In the genomic region with DNA sequence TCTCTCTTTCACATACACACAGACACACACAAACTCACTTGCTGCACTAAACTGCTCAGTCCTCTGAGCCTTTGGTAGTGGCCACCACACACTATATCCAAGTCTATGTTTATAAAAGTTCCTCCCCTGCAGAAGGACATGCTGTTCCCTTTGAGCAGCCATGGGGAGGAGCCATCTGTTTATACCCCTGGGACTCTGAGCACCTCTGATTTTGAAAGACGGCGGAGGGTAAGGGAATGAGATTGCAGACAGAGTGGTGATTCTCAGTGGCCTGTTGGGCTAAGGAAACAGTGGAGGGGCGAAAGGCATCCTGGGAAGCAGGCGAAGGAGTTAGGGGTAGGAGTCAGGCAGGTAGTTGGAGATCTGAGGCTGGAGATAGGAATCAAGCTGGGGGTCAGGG, we compare ENCODE assay signal across 32 mouse cellular contexts. TPM values are rescaled to one million over a fixed set of nuclear protein-coding genes. Genes with fewer than 3 reads are reported as not detected.
DNase-seq lines count a peak whose midpoint lies in the region; TF ChIP-seq lines count a peak whose summit lies in the region.
"Had no signal": no experiment of that assay in that cellular context is flagged by ENCODE, and none has a peak within 500 bp of the region (broad histone marks: within the 10 kb centered on the region; RNA-seq: fewer than 3 reads in every experiment).

No protein-coding gene starts in this region.

- intact Hi-C loops in heart, postnatal 14 days (cut with DNase I), result no loop called here

- H3K4me1 ChIP-seq in cerebellum, adult 2 months (ENCODE audit: control insufficient read depth, insufficient read depth, low read length), result peaks cover 78% of the 10 kb centered on the region
- H3K4me1 ChIP-seq: embryonic facial prominence, embryonic 12.5 days; heart, embryonic 13.5 days; stomach, embryonic 15.5 days had no signal

- H3K27ac ChIP-seq in cerebellum, adult 2 months (ENCODE audit: insufficient read depth, low read length), result no peak overlapping the region
- H3K27ac ChIP-seq: embryonic facial prominence, embryonic 12.5 days; gastrocnemius, adult 2 months; heart, embryonic 13.5 days; liver, embryonic 14.5 days; stomach, embryonic 15.5 days had no signal

- H3K4me3 ChIP-seq in cerebellum, adult 2 months (replicated peaks; ENCODE audit: insufficient read depth, low read depth, low read length), result no peak overlapping the region
- H3K4me3 ChIP-seq: embryonic facial prominence, embryonic 12.5 days; gastrocnemius, adult 2 months; heart, embryonic 13.5 days; megakaryocyte, embryonic 14.5 days; stomach, embryonic 15.5 days had no signal

- H3K27me3 ChIP-seq in cerebellum, adult 2 months (ENCODE audit: control insufficient read depth, insufficient read depth, low read length), result no peaks in the 10 kb centered on the region
- H3K27me3 ChIP-seq: stomach, embryonic 15.5 days had no signal

- no peak for TF ChIP-seq CTCF in cerebellum, adult 2 months (IDR thresholded peaks at IDR 0.05; ENCODE audit: borderline replicate concordance, insufficient read depth, low read depth, low read length)

- 59% methylated on average over 4 of the region's 4 CpGs for WGBS in cerebellum, adult 2 months

- no peak for TF ChIP-seq POLR2A in cerebellum, adult 2 months (IDR thresholded peaks at IDR 0.05; ENCODE audit: borderline replicate concordance, insufficient read depth, low read length)

- DNase-seq in cerebellum, adult 2 months, result peak; percentile 17 to 20
- no peak for DNase-seq in cerebellum, postnatal 4 days (ENCODE audit: low spot score in 2 of 2)
- DNase-seq in heart, adult 18-20 months, result peak; percentile 10 to 43
- no peak for DNase-seq in heart, postnatal 14 days
- peak; percentile 12 for DNase-seq in lung, postnatal 36 days
- DNase-seq in lung, postnatal 25 days (ENCODE audit: low spot score), result no peak
- peak; percentile 21 to 27 for DNase-seq in cerebellum, postnatal 25 days
- no peak for DNase-seq in layer of hippocampus, adult 9-10 months (ENCODE audit: low spot score)
- DNase-seq: adrenal gland, postnatal 36 days; embryo, embryonic 11 days; gastrocnemius, adult 2 months; gastrocnemius, postnatal 36 days; heart, postnatal 10 days; kidney, adult 18-20 months; kidney, postnatal 10 days; layer of hippocampus, postnatal 36 days; liver; lung, adult 2 months; lung, postnatal 14 days; midbrain, embryonic 14.5 days had no signal

RNA-seq across cellular contexts. Expression of a gene that starts 3.2 kb away (rescaled TPM):
- polyA plus RNA-seq in cerebellum, adult 2 months (2012; rRNA removed), result 0.15 and 0.24 TPM in 2 replicates
- total RNA-seq in heart, adult 18-20 months (2021), result under 1 TPM in 1 of 2 experiments, not detected in 1; 0.22 TPM
- total RNA-seq in heart, postnatal 14 days (2021), result not detected
- total RNA-seq: gastrocnemius, adult 2 months; gastrocnemius, postnatal 36 days; heart, postnatal 10 days; monocyte, adult 5-6 weeks had no signal
- polyA plus RNA-seq: CD4-positive, CD25-positive, alpha-beta regulatory T cell, adult 4 months; embryonic facial prominence, embryonic 12.5 days; forebrain, embryonic 14.5 days; heart, embryonic 13.5 days; hindbrain, embryonic 11.5 days; hindbrain, embryonic 16.5 days; intestine, embryonic 14.5 days; limb, embryonic 11.5 days; liver, embryonic 14.5 days; midbrain, embryonic 14.5 days; stomach, embryonic 15.5 days had no signal

Comparison
In these comparisons a context has a peak if more than half of its experiments do, and no peak if none do; other contexts are left out.
1. DNase-seq: peak in cerebellum, adult 2 months (2 of 2), heart, adult 18-20 months (2 of 2), lung, postnatal 36 days (single experiment) and cerebellum, postnatal 25 days (2 of 2); none in cerebellum, postnatal 4 days (0 of 2), heart, postnatal 14 days (0 of 2), lung, postnatal 25 days (single experiment) and layer of hippocampus, adult 9-10 months (single experiment).